Mouse (Mus musculus) spleen, adult 2 months (tissue): ENCODE measurements around the gene F11. TPM values are rescaled to one million over a fixed set of nuclear protein-coding genes. Genes with fewer than 3 reads are reported as not detected.

ENCODE experiments used
- DNase-seq, 2 experiments: peaks; one replicate each; pipeline versions ENCODE4 v3.0.0 to v3.0.0-alpha.2; 2012 to 2021; ENCODE audit warnings: low spot score in 2 of 2, low read depth in 1 of 2
- H3K27ac ChIP-seq: fragments of 200-500 bp; 2 replicates; pipeline ENCODE4 v1.5.1; 2012; ENCODE audit warnings: low read length, inconsistent platforms; ENCODE audit not compliant: insufficient read depth
- H3K27me3 ChIP-seq: fragments of 200-500 bp; 2 replicates; pipeline ENCODE4 v1.6.1; 2012; ENCODE audit warnings: mild to moderate bottlenecking, moderate library complexity, low read length, inconsistent platforms; ENCODE audit not compliant: control insufficient read depth, insufficient read depth
- H3K36me3 ChIP-seq: fragments of 200-500 bp; 2 replicates; pipeline ENCODE4 v1.6.1; 2012; ENCODE audit warnings: mild to moderate bottlenecking, low read length, inconsistent platforms; ENCODE audit not compliant: control insufficient read depth, insufficient read depth
- H3K4me1 ChIP-seq: fragments of 200-500 bp; 2 replicates; pipeline ENCODE4 v1.6.1; 2011; ENCODE audit warnings: inconsistent platforms; ENCODE audit not compliant: control insufficient read depth, insufficient read depth, insufficient read length
- H3K4me3 ChIP-seq: fragments of 200-500 bp; 2 replicates; pipeline ENCODE4 v1.5.1; 2011; ENCODE audit warnings: mild to moderate bottlenecking, inconsistent platforms; ENCODE audit not compliant: insufficient read depth, insufficient read length; ENCODE audit errors: extremely low read depth
- CTCF ChIP-seq: fragments of 200-500 bp; IDR thresholded peaks from 2 replicates; pipeline ENCODE4 v1.5.1; 2011; ENCODE audit warnings: mild to moderate bottlenecking, inconsistent platforms; ENCODE audit not compliant: insufficient read depth, insufficient read length, insufficient replicate concordance; ENCODE audit errors: extremely low read depth
- POLR2A ChIP-seq: fragments of 200-500 bp; IDR thresholded peaks from 2 replicates; pipeline ENCODE4 v1.6.1; 2011; ENCODE audit warnings: low read depth, low read length, inconsistent platforms
- WGBS: fragments of 180-500 bp; shearing (Covaris S2); methylation state at CpG from one replicate; pipeline ENCODE4 v1.1.7; 2018; 5-methylcytosine and 5-hydroxymethylcytosine counted together
- polyA plus RNA-seq: library from polyadenylated mRNA; depleted of rRNA; stranded (reverse); fragments of >200 nt; gene quantifications from 2 replicates; pipeline ENCODE4 v1.2.3, GENCODE M21; 2012; rRNA removed

The F11 gene
- polyA plus RNA-seq, 1 experiment, result not detected

DNA sequence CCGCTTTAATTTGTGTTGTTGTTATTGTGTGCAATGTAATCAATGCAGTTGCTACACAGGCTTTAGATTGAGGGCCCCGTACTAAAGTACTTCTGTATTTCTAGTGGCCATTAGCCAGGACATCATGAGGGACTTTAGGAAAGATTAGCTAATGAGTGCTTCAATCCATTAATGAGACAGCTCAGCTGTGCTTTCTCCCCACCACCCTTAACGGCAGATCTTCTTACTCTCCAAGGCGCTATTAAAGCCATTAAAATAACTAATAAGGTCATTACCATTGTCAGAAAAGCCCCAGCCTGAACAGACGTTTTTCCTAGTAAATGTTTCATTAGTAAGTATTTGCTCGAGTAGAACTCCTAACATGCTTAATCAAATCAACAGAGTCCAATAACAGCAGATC is 59.4 kb downstream of the F11 start:
- Histone ChIP-seq H3K27me3 (no peaks in the 10 kb centered on the region), H3K4me1 (no peaks in the 10 kb centered on the region), H3K4me3 (no peak overlapping the region), H3K36me3 (no peaks in the 10 kb centered on the region), H3K27ac (no peak overlapping the region)
- WGBS, result 81% methylated on average over 6 of the region's 6 CpGs
- no peak for DNase-seq
- TF ChIP-seq CTCF (no peak), POLR2A (no peak)

DNA sequence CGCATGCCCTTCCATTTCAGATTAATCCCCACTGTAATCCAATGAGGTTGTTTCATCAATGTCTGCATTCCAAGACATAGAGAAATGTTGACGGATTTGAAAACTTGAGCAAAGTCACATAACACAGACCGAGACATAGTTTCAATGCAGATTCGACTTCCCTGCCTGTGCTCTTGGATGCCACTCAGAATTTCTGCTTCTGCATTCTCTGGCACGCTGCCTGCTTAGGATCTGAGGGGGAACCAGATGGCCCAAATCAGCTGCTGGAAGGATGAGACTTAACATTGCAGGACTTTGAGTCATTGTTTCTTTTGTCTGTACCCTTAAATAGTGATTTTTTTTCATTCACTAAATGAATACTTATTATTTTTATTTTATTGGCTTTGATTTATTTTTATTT is 60.2 kb downstream of the F11 start:
- TF ChIP-seq CTCF (no peak), POLR2A (no peak)
- no peaks in the 10 kb centered on the region for H3K4me1 ChIP-seq
- 82% methylated on average over 5 of the region's 5 CpGs for WGBS

DNA sequence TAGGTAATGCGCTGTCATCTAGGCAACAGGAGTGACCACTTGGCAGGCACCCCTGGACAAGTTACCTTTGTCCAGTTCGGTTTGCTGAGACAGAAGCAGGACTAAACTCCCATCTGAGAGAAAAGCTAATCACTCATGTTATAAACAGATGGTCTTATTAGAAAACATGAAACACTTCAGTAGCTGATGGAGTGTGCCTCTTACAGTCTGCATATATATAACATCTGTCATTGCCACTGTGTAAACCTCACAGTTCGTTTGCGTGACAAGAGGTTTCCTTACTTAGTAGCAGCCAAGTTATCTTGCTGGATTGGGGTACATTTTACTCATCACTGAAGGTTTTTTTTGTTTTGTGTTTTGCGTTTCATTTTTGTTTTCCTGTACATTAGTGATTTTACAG is 64.5 kb downstream of the F11 start:
- TF ChIP-seq POLR2A (no peak), CTCF (no peak)
- H3K27ac ChIP-seq, result no peak overlapping the region

More for the DNA sequence above, 60.2 kb downstream of the F11 start:
- Histone ChIP-seq H3K36me3 (no peaks in the 10 kb centered on the region), H3K4me3 (no peak overlapping the region), H3K27ac (no peak overlapping the region), H3K27me3 (no peaks in the 10 kb centered on the region)
- no peak for DNase-seq

DNA sequence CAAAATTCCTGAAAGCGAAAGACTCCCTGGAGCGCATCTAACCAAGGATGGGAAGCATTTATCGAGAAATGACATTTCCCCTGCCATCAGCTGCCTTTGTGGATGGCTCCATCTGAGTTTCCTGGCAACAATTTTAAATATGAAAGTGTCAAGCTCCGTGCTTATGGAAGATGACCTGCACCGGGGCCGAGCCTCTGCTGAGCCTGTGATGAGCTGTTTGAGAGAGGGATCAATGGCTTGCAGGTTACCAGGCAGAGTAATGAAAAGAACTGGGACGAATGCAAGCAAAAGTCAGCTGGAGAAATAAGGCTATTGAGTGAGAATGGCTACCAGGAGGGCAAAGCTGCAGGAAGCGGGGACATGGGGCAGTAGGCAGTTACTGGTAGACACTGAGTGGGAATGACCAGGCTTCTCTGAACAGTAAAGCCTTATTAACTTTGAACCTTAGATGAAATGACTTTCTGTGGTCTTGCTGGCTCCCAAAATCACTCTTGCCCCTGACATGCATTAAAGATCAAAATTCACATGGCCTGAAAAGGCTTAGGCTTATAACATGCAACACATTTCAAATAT is 65.8 kb downstream of the F11 start:
- Histone ChIP-seq H3K4me1 (no peaks in the 10 kb centered on the region), H3K27me3 (no peaks in the 10 kb centered on the region), H3K4me3 (no peak overlapping the region), H3K27ac (no peak overlapping the region), H3K36me3 (no peaks in the 10 kb centered on the region)
- TF ChIP-seq CTCF (no peak), POLR2A (no peak)
- 83% methylated on average over 8 of the region's 8 CpGs for WGBS
- DNase-seq, result no peak

More for the DNA sequence above, 64.5 kb downstream of the F11 start:
- H3K4me1 ChIP-seq, result no peaks in the 10 kb centered on the region
- WGBS, result 86% methylated on average over 5 of the region's 5 CpGs
- H3K27me3 ChIP-seq, result no peaks in the 10 kb centered on the region
- H3K4me3 ChIP-seq, result no peak overlapping the region
- DNase-seq, result no peak
- no peaks in the 10 kb centered on the region for H3K36me3 ChIP-seq

Other genes with a start within 250 kb of the F11 start
- not detected in 2 replicates for gene Mtnr1a, start 192.9 kb downstream of the F11 start, polyA plus RNA-seq
- gene Klkb1, start 32.8 kb upstream of the F11 start, polyA plus RNA-seq, result 0.02 TPM in 2 replicates
- gene Gm45753, start 46.4 kb upstream of the F11 start, polyA plus RNA-seq, result not detected in 2 replicates
- 2.0 and 2.1 TPM in 2 replicates for gene Cyp4v3, start 71.2 kb upstream of the F11 start, polyA plus RNA-seq
- gene Fam149a, start 120.3 kb upstream of the F11 start, polyA plus RNA-seq, result 2.1 and 2.3 TPM in 2 replicates
- gene Tlr3, start 149.0 kb upstream of the F11 start, polyA plus RNA-seq, result 2.1 and 2.2 TPM in 2 replicates
- 25.4 and 28.5 TPM in 2 replicates for gene Sorbs2, start 245.8 kb upstream of the F11 start, polyA plus RNA-seq